Mouse (Mus musculus) liver, embryonic 13.5 days (tissue): Measurements from ENCODE around the gene Ccdc47. TPM values are rescaled to one million over a fixed set of nuclear protein-coding genes. Genes with fewer than 3 reads are reported as not detected.

ENCODE experiments used
- polyA plus RNA-seq: library from polyadenylated mRNA; unstranded; fragments of >200 nt; fragmentation: Nextera tagmentation; extraction: Ambion mirVana; gene quantifications from 2 replicates; pipeline ENCODE4 v1.2.1, GENCODE M21; 2015

The Ccdc47 gene
- polyA plus RNA-seq, 1 experiment from 2014 or later = 41.5 TPM

Other genes with a start within 250 kb of the Ccdc47 start
- 0.02 and 0.05 TPM in 2 replicates for gene Ace, start 248.4 kb downstream of the Ccdc47 start, polyA plus RNA-seq
- gene Ace3, start 221.7 kb downstream of the Ccdc47 start, polyA plus RNA-seq = not detected in 2 replicates
- 0.03 TPM in 1 of 2 replicates, not detected in the other for gene Kcnh6, start 208.2 kb downstream of the Ccdc47 start, polyA plus RNA-seq
- 25.3 and 29.4 TPM in 2 replicates for gene Dcaf7, start 179.5 kb downstream of the Ccdc47 start, polyA plus RNA-seq
- 8.1 and 8.3 TPM in 2 replicates for gene Taco1, start 150.3 kb downstream of the Ccdc47 start, polyA plus RNA-seq
- 4.5 and 4.8 TPM in 2 replicates for gene Map3k3, start 131.7 kb downstream of the Ccdc47 start, polyA plus RNA-seq
- not detected in 2 replicates for gene Gm10840, start 55.5 kb downstream of the Ccdc47 start, polyA plus RNA-seq
- 82.2 and 87.8 TPM in 2 replicates for gene Limd2, start 55.5 kb downstream of the Ccdc47 start, polyA plus RNA-seq
- gene Strada, start 14.2 kb downstream of the Ccdc47 start, polyA plus RNA-seq = 9.4 and 10.5 TPM in 2 replicates
- gene Ddx42, start 582 bp upstream of the Ccdc47 start, polyA plus RNA-seq = 26.8 and 31.6 TPM in 2 replicates
- gene Ftsj3, start 39.7 kb upstream of the Ccdc47 start, polyA plus RNA-seq = 55.4 and 66.0 TPM in 2 replicates
- gene Psmc5, start 39.8 kb upstream of the Ccdc47 start, polyA plus RNA-seq = 204 and 210 TPM in 2 replicates
- gene Smarcd2, start 56.6 kb upstream of the Ccdc47 start, polyA plus RNA-seq = 27.8 and 29.2 TPM in 2 replicates
- gene Tcam1, start 60.3 kb upstream of the Ccdc47 start, polyA plus RNA-seq = 0.27 and 0.39 TPM in 2 replicates
- gene Gh, start 85.5 kb upstream of the Ccdc47 start, polyA plus RNA-seq = not detected in 2 replicates
- 3.7 and 4.4 TPM in 2 replicates for gene Cd79b, start 98.4 kb upstream of the Ccdc47 start, polyA plus RNA-seq
- 0.02 TPM in 1 of 2 replicates, not detected in the other for gene Scn4a, start 136.9 kb upstream of the Ccdc47 start, polyA plus RNA-seq
- gene Prr29, start 149.1 kb upstream of the Ccdc47 start, polyA plus RNA-seq = not detected in 2 replicates
- gene Icam2, start 171.7 kb upstream of the Ccdc47 start, polyA plus RNA-seq = 18.6 and 19.5 TPM in 2 replicates